Mouse (Mus musculus): Measurements from ENCODE around the gene Hc. TPM values are rescaled to one million over a fixed set of nuclear protein-coding genes. Genes with fewer than 3 reads are reported as not detected.

Gene Hc
- polyA plus RNA-seq (2012; rRNA removed): not detected in 2 replicates

GRCm38 (mm10) chr2:35061338-35061737, at the start of gene Hc:
Hc (minus strand) TSS chr2:35061438.
- 86% methylated on average over 5 of the region's 5 CpGs for WGBS
- H3K36me3 ChIP-seq (ENCODE audit: control insufficient read depth, insufficient read depth, low read length): no peaks in the 10 kb centered on the region
- H3K4me3 ChIP-seq (ENCODE audit: extremely low read depth, insufficient read depth, insufficient read length): no peak within 1 kb of the TSS
- no peaks in the 10 kb centered on the region for H3K4me1 ChIP-seq (ENCODE audit: control insufficient read depth, insufficient read depth, insufficient read length)
- H3K27me3 ChIP-seq (ENCODE audit: control insufficient read depth, insufficient read depth, low read length): no peaks in the 10 kb centered on the region
- TF ChIP-seq POLR2A (IDR thresholded peaks at IDR 0.05; ENCODE audit: low read depth, low read length): no peak
- no peak for TF ChIP-seq CTCF (IDR thresholded peaks at IDR 0.05; ENCODE audit: extremely low read depth, insufficient read depth, insufficient read length, insufficient replicate concordance)
- DNase-seq (ENCODE audit: low read depth in 1 of 2, low spot score in 2 of 2): no peak
- H3K27ac ChIP-seq (ENCODE audit: insufficient read depth, low read length): no peak within 1 kb of the TSS

- WGBS: 9% methylated on average over 2 of the region's 2 CpGs
- TF ChIP-seq CTCF (IDR thresholded peaks at IDR 0.05; ENCODE audit: extremely low read depth, insufficient read depth, insufficient read length, insufficient replicate concordance) (no peak), POLR2A (IDR thresholded peaks at IDR 0.05; ENCODE audit: low read depth, low read length) (no peak)
- H3K4me3 ChIP-seq (ENCODE audit: extremely low read depth, insufficient read depth, insufficient read length): peak overlapping the region; percentile 41
- H3K4me1 ChIP-seq (ENCODE audit: control insufficient read depth, insufficient read depth, insufficient read length): peaks cover 2% of the 10 kb centered on the region
- H3K27me3 ChIP-seq (ENCODE audit: control insufficient read depth, insufficient read depth, low read length): no peaks in the 10 kb centered on the region
- H3K36me3 ChIP-seq (ENCODE audit: control insufficient read depth, insufficient read depth, low read length): peaks cover 9% of the 10 kb centered on the region
- DNase-seq (ENCODE audit: low read depth in 1 of 2, low spot score in 2 of 2): no peak
- H3K27ac ChIP-seq (ENCODE audit: insufficient read depth, low read length): peak overlapping the region; percentile 37; the same call in 1 of the 2 replicates
These were observed 49.3 kb upstream of the Hc start for GRCm38 (mm10) chr2:35110521-35110920.

GRCm38 (mm10) chr2:35109924-35110304, 48.7 kb upstream of the Hc start:
- Histone ChIP-seq H3K27me3 (ENCODE audit: control insufficient read depth, insufficient read depth, low read length) (no peaks in the 10 kb centered on the region), H3K4me1 (ENCODE audit: control insufficient read depth, insufficient read depth, insufficient read length) (peaks cover 2% of the 10 kb centered on the region), H3K27ac (ENCODE audit: insufficient read depth, low read length) (peak overlapping the region; percentile 90), H3K36me3 (ENCODE audit: control insufficient read depth, insufficient read depth, low read length) (peaks cover 3% of the 10 kb centered on the region; the same call in 1 of the 2 replicates), H3K4me3 (ENCODE audit: extremely low read depth, insufficient read depth, insufficient read length) (peak overlapping the region; percentile 73)
- TF ChIP-seq POLR2A (IDR thresholded peaks at IDR 0.05; ENCODE audit: low read depth, low read length) (no peak), CTCF (IDR thresholded peaks at IDR 0.05; ENCODE audit: extremely low read depth, insufficient read depth, insufficient read length, insufficient replicate concordance) (no peak)
- DNase-seq (ENCODE audit: low read depth in 1 of 2, low spot score in 2 of 2): no peak
- WGBS: 1% methylated on average over 13 of the region's 13 CpGs

- Histone ChIP-seq H3K4me1 (ENCODE audit: control insufficient read depth, insufficient read depth, insufficient read length) (peaks cover 2% of the 10 kb centered on the region), H3K27ac (ENCODE audit: insufficient read depth, low read length) (peak within 1 kb of the TSS; percentile 90), H3K4me3 (ENCODE audit: extremely low read depth, insufficient read depth, insufficient read length) (peak within 1 kb of the TSS; percentile 73), H3K36me3 (ENCODE audit: control insufficient read depth, insufficient read depth, low read length) (peaks cover 2% of the 10 kb centered on the region; the same call in 1 of the 2 replicates), H3K27me3 (ENCODE audit: control insufficient read depth, insufficient read depth, low read length) (no peaks in the 10 kb centered on the region)
- peak; percentile 88 to 97 for DNase-seq (ENCODE audit: low read depth in 1 of 2, low spot score in 2 of 2)
- WGBS: 1% methylated on average over 59 of the region's 62 CpGs
- no peak for TF ChIP-seq CTCF (IDR thresholded peaks at IDR 0.05; ENCODE audit: extremely low read depth, insufficient read depth, insufficient read length, insufficient replicate concordance)
- TF ChIP-seq POLR2A (IDR thresholded peaks at IDR 0.05; ENCODE audit: low read depth, low read length): peak; percentile 30
These were observed 48.1 kb upstream of the Hc start, which contains the start of gene Cntrl for GRCm38 (mm10) chr2:35109141-35109923. Cntrl (plus strand) TSS chr2:35109492.

GRCm38 (mm10) chr2:35108712-35109111, 47.5 kb upstream of the Hc start:
- H3K4me3 ChIP-seq (ENCODE audit: extremely low read depth, insufficient read depth, insufficient read length): peak overlapping the region; percentile 73
- peak; percentile 54 to 58 for DNase-seq (ENCODE audit: low read depth in 1 of 2, low spot score in 2 of 2)
- 2% methylated on average over 3 of the region's 3 CpGs for WGBS
- peak; percentile 57; the same call in 1 of the 2 replicates for TF ChIP-seq CTCF (IDR thresholded peaks at IDR 0.05; ENCODE audit: extremely low read depth, insufficient read depth, insufficient read length, insufficient replicate concordance)
- TF ChIP-seq POLR2A (IDR thresholded peaks at IDR 0.05; ENCODE audit: low read depth, low read length): no peak; the same call in 1 of the 2 replicates
- H3K36me3 ChIP-seq (ENCODE audit: control insufficient read depth, insufficient read depth, low read length): peaks cover 2% of the 10 kb centered on the region; the same call in 1 of the 2 replicates
- H3K27me3 ChIP-seq (ENCODE audit: control insufficient read depth, insufficient read depth, low read length): no peaks in the 10 kb centered on the region
- H3K4me1 ChIP-seq (ENCODE audit: control insufficient read depth, insufficient read depth, insufficient read length): peaks cover 2% of the 10 kb centered on the region
- peak overlapping the region; percentile 90 for H3K27ac ChIP-seq (ENCODE audit: insufficient read depth, low read length)

- TF ChIP-seq CTCF (IDR thresholded peaks at IDR 0.05; ENCODE audit: extremely low read depth, insufficient read depth, insufficient read length, insufficient replicate concordance) (peak; percentile 16; the same call in 1 of the 2 replicates), POLR2A (IDR thresholded peaks at IDR 0.05; ENCODE audit: low read depth, low read length) (no peak)
- Histone ChIP-seq H3K4me3 (ENCODE audit: extremely low read depth, insufficient read depth, insufficient read length) (no peak overlapping the region), H3K27me3 (ENCODE audit: control insufficient read depth, insufficient read depth, low read length) (no peaks in the 10 kb centered on the region), H3K27ac (ENCODE audit: insufficient read depth, low read length) (no peak overlapping the region), H3K4me1 (ENCODE audit: control insufficient read depth, insufficient read depth, insufficient read length) (peaks cover 2% of the 10 kb centered on the region), H3K36me3 (ENCODE audit: control insufficient read depth, insufficient read depth, low read length) (no peaks in the 10 kb centered on the region)
- 36% methylated on average over 5 of the region's 5 CpGs for WGBS
- peak in 1 of 2 experiments; percentile 21 for DNase-seq (ENCODE audit: low read depth in 1 of 2, low spot score in 2 of 2)
These were observed 46.9 kb upstream of the Hc start for GRCm38 (mm10) chr2:35107984-35108635.
